Mouse (Mus musculus): ENCODE data around the gene Chst11.

The Chst11 gene

DNA sequence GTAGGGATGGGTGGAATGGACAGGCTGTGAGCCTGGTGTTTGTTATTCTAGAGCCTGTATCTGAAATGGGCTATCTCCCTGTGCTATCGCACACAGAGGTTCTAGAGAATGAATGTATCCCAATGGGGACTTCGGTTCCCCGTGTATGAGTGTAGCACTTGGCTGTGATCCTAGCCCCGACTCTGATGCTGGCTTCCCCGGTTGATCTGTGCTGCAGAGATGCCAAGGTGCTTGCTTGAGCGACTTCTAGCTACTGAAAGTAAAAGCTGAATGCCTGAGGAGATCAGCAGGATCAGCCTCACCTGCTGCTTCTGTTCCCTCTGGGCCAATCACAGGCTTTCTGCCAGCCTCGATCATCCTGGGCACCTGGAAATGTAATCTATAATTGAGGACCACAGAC, 91.5 kb downstream of the Chst11 start:
- DNase-seq (ENCODE audit: low spot score in 2 of 2): no peak

DNA sequence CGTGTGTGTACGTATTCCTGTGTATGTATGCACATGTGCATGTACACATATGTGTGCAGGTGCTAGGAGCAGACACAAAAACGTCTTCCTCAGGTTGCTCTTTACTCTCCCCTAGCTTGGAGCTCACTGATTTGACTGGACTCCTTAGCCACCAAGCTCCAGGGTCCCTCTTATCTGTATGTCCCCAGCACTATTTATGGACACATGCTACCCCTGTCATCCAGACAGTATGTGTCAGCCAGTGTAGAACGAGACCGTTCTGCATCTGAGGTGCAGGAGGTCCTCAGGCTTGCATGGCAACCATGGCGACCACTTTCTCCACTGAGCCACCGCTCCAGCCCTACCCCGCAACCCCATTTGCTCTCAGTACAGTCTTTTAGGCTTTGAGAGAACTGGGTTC, 93.4 kb downstream of the Chst11 start:
- DNase-seq (ENCODE audit: low spot score in 2 of 2): no peak

DNA sequence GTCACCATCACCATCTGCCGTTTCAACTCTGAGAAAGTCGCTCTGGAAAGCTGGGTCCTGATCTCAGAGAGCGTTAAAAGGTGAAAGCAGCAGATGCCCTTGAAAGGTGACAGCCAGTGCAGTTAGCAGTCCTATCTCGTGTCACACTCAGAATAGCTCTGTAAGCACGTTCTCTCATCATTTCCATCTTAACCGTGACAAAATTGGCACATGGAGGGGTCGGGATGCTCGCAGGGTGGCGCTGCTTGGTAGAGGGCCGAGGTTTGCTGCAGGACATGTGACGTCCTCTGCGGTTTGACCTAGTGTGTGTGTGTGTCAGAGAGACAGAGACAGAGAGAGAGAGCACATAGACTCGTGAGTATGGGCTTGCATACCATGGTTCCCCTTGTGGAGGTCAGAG, 94.5 kb downstream of the Chst11 start:
- DNase-seq (ENCODE audit: low spot score in 2 of 2): no peak

DNA sequence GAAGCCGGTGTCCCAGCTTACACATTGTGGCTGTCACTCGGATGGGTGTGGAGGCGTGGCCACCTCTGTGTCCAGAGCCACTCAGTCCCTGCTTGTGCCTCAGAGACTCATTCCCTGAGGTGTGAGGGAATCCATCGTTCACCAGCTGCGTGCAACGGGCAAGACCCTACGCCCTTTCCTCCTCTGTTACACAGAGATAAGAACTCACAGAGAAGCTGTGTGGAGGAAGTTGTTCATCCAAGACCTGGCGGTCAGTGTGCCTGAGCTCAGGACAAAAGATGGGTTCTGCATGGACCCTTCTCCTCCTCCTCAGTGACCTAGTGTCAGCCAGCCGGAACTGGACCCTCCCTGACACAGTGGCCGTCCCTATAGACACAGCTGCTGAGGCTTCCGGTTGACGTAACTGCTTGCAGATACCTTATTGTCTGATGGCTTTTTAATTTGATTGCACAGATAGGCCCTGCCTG, 95.0 kb downstream of the Chst11 start:
- no peak for DNase-seq (ENCODE audit: low spot score in 2 of 2)

DNA sequence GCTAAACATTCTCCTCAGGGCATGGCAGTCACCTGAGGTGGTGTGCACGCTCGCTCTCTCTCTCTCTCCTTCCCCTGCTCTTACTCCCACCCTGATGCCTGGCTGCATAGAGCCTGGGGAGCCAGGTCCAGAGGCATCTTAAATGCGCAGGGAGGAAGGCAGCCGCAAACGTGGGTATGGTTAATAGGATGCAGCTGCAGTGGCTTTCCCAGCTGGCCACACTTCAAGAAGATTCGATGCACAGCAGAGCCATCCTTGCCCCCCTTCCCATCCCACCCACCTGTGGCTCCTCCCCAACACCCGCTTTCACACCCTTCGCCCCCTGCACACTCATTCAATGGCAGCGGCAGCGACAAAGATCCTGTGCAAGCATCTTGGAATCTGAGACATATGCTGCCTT, 95.6 kb downstream of the Chst11 start:
- no peak for DNase-seq (ENCODE audit: low spot score in 2 of 2)

DNA sequence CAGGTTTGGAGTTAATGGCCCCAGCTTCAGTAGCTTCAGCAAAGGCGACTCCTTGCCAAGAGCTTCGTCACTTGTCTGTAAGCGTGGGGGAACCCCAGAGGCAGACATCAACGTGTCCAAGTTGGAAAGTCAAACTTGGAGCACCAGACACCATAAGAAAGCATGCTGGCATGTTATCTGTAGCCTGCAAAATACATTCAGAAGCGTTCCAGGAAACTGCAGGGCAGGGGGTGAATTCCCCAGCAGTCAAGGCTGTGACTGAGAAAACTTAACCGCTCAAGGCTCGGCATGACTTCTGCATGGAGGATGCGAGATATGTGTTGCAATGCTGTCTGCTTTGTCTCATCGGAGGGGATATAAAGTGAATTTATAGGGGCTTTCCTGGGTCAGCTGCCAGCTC, 98.6 kb downstream of the Chst11 start:
- no peak for DNase-seq (ENCODE audit: low spot score in 2 of 2)

DNA sequence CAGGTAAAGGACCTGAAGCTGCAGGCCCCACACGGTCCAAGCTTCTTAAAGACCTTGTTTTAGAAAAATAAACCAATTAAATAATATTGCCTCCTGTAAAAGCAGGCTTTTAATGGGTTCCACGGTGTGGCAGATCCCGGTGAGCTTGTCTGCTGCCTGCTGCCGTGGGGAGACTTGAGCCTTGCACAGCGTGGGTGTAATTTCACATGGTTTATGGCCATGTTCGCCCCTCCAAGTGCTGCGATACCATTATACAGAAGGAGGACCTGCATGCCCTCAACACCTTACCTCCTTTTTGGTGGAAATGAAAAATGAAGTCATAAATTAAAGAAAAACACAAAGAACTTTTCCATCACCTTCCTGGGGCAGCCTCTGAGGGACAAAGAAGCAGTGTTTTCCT, 103.0 kb downstream of the Chst11 start:
- no peak for DNase-seq (ENCODE audit: low spot score in 2 of 2)

DNA sequence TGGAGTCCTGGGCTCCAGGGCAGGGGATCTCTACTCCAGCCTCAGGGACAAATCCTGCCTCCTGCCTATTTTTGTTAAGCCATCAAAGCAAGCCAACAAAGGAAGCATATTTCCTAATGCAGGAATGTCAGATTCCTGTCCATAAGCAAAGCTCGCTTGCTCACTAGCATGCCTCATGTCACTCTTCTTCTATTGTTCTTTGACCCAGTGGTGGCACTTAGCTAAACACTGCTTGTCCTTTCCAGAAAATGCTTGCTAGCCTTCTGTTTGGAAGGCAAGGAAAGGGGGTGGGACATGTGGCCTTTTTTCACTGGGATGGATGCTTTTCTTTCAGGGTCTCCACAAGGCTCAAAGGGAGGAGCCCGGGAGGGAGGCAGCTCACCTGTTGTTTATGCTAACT, 103.5 kb downstream of the Chst11 start:
- no peak for DNase-seq (ENCODE audit: low spot score in 2 of 2)

DNA sequence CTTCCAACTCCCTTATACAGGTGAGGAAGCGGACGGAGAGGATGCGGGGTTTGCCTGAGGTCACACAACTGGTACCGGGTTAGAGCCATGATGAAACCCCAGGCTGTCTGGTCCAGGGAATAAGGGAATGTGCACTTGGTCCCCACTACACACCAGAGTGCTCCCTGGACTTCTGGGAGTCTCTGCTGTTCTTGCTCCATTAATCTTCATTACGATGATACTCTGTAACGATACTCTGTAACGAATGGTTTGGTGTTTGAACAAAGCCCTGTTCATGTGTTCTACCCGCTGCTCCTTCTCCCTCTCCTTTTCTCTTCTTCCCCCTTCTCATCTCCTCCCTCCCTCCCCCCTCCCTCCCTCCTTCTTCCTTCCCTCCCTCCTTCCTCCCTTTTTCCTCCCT, 104.9 kb downstream of the Chst11 start:
- DNase-seq (ENCODE audit: low spot score in 2 of 2): no peak

DNA sequence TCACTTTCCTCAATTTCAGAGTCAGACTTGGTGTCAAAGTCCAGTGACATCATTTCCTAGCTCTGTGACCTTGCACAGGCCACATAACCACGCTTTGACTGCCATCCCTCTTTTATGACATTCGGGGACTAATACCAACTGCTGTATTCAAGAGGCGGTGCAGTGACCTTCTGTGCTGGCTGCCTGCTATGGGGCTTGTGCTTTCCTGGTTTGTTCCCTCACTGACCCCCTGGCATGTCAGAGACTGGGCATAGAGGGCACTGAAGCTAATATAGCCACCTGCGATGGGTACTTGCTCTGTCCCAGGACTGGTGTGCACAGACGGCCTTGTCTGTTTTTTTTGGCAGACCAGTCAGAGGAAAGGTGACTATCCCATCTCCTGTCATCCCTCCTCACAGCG, 108.4 kb downstream of the Chst11 start:
- DNase-seq (ENCODE audit: low spot score in 2 of 2): no peak

DNA sequence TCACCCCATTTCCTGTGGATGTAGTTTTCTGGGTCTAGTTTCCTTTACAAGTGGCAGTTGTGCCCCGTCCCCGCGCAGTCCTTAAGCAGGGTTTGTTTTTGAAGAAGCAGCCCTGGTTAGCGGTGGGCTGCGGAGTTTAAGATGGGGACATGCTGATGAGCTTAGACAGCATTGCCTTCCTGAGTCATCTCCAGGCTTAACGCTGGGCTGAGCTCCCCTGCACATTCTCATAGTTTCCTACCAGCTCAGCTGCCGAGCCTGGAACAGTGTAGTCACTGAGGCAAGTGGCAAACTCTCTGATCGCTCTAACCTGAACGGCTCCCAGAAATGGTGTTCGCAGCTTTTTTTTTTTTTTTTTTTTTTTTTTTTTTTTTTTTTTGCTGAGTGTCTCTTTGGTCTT, 109.0 kb downstream of the Chst11 start:
- DNase-seq (ENCODE audit: low spot score in 2 of 2): no peak

DNA sequence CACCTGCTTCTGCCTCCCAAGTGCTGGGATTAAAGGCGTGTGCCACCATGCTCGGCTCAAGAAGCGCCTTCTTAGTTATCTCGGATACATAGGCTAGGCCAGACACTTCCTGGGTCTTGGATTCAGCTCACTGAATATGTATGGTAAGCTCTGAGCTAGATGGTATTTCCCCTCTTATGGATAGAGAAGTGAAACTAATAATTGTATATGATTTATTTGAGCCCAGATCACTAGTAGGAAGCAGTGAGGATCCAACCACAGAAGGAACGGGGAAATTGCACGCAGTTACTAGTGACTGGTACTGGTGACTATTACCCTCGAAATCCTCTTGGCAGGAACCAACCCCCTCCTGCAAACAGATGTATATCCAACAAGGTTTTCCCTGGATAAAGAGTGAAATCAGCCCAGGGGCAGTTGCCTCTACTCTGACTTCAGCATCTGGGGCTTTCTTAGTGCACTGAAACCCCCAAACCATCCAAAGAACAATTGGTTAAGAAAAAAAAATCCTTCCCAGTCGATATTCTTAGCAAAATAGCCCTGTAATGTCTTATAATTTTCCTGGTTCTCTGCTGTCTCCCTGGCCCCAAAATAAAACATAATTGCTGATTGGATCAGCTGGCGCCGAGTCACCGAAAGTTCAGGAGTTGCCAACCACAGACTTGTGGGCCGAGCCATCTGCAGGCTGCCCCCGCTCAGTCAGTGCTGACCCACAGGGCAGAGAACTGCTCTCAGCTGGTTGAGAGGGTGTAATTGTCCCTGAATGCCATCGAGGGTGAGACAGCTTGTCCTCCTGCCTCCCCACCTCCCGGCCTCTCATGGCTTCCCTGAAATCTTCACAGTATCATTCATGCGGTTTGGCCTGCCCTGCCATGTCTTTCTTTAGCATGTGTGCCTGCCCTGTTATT, 109.8 kb downstream of the Chst11 start:
- DNase-seq (ENCODE audit: low spot score in 2 of 2): no peak

DNA sequence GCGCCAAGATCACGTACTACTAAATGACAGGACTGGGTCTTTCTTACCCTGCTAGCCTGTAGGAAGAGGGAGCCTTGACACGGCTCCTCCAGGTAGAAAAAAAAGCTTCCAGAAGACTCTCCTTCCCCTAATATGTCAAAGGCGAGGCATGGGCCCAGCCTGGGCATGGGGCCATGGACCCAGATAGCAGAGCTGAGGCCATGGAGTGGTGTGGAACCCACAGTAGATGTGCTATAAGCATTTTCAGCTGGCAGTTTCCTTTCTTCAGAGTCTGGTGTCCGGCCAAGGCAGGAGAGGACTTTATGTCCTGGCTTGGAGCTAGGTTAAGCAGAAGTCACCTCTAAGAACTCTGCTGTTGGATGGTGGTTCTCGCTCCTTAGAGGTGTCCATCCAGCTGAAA, 111.0 kb downstream of the Chst11 start:
- DNase-seq (ENCODE audit: low spot score in 2 of 2): no peak

DNA sequence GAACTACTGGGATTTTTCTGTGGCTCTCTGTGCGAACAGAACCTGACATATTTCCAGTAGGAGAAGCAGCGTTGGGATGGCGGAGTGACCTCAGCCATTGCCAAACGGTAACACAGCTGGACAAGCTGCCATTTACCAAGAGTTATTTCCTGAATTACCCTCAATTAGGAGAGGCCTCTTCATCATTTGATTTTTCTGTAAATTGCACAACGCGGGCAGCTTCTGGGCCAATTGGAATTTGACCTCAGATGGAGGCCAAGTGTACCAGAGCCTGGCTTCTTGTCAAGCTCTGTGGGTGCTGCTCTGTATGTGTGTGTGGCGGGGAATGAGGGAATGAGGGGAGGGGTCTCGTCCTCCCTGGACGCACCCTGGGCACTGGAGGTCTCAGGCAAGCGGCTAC, 113.6 kb downstream of the Chst11 start:
- DNase-seq (ENCODE audit: low spot score in 2 of 2): no peak

DNA sequence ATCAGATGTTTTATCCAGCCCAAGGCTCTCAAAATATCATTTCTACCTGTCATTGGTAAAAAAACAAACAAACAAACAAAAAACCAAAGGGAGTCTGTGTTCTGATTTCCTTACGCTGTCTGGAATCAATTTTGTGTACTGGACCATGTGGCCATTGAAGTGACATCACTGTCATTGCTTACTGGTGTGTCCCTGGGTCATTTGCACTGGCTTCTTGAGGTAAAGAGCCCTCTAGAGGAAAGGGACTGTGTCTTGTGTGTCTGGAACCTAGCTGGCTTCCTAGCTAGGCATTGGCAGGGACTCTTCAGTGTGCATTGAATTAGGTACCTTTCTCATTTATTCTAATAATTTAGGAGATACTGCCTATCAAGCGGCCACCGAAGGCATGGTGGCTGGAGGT, 114.4 kb downstream of the Chst11 start:
- no peak for DNase-seq (ENCODE audit: low spot score in 2 of 2)

DNA sequence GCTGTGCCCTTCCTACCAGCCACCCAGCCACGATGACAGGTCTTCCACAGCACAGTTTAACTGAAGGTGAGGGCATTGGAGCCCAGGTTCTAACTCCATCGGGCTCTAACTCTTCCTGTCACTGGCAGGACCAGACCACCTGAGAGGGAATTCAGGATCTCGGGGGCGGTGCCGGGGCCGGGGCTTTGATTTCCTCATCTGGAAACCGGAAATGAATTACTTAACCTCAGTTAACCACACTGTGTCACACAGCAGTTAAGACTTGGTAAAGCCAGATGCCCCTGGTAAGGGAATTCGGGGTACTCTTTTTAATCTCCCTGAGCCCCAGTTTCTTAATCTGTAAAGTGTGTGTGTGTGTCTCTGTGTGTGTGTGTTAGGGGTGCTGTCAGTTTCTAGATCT, 115.6 kb downstream of the Chst11 start:
- DNase-seq (ENCODE audit: low spot score in 2 of 2): no peak

DNA sequence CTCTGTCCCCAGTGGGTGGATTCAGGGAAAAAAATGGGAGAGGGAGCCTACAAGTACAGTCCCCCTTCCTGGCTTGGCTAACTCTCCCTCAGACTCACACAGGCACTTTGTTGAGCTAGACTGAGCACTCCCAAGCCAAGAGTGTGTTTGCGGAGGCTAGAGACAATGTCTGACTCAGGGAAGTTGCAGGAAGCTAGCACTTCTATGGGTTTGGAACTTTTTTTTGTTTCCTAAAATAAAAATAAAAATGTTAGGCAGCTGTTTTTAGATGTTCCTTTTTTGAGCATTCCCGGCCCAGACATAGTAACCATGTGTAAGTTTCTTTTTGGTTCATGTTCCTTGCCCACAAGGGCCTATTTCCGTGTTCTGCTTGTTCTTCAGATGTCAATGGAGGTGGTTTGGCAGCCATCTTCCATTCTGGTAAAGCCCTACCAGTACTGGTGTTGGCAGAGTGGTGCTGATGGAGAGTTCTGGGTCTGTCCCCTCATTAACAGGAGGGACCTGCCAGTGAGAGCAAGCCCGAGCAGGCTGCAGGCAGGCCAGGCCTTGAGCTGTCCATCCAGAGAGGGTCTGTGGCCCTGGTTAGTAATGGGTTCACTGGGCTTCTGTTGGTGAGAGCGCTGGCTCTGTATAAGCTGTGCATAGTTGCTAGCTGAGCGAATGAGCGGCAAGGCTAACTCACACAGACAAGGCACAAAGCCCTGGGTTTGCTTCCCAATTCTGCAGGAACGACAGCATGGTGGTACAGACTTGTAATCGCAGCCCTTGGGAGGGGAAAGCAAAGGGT, 116.3 kb downstream of the Chst11 start:
- no peak for DNase-seq (ENCODE audit: low spot score in 2 of 2)

DNA sequence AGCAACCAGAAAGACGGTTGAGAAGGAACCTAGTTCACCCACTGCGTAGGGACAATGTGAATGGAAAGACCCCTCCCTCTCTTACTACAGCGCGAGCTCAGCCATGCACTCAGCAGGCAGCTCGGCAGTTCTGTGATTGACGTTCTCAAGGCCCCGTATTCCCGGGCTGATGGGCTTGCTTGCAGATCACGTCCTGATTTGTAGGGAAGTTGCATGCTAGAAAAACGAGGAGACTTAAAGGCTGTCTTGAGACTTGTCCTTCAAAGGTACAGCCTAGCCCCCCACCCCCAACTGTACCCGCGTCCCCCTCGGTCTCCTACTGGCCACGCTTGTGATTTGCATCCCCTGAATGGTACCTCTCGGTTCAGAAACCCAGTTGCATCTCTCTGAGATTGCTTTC, 117.4 kb downstream of the Chst11 start:
- no peak for DNase-seq (ENCODE audit: low spot score in 2 of 2)

DNA sequence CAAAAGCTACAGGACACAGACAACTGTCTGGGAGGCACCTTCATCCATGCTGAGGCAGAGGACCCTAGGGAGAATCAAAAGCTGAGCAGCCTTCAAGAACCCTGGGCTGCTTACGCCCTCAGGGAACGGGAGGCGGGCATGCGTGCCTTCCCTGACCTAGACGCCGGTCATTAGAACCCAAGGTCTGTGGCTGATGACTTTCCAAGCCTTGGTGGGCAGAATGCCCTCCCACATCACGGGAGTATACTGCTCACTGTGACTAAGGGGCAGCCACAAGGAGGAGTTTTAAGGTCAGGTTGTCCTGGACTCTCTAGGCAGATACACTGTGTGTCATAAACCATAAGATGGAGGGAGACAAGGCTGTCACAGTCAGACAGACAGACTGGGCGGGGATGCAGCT, 118.9 kb downstream of the Chst11 start:
- DNase-seq (ENCODE audit: low spot score in 2 of 2): no peak

DNA sequence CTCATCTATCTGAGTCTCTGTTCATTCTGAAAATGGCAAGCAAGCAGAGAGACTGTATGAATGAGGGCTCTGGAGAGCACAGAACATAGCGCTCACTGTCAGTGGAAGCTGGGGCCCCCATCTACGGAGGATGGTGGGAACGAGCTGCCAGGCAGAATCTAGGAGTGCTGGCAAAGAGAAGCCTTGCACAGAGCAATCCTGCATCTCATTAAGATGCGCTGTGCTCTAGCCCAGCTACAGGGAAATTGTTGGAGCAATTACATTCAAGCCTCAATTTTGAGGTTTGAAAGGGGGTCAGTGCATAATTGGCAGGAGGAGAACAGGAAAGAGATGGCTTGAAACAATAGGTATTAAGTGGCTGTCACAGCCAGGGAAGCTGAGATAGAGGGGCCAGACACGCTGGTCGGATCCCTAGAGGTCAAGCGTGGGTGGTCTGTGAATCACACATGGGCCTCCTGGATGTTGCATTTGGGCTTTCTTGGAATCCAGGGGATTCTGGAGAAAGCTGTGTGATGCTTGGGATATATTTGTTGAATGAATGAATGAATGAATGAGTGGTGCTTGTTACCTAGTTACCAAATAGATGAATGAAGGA, 121.0 kb downstream of the Chst11 start:
- DNase-seq (ENCODE audit: low spot score in 2 of 2): no peak

DNA sequence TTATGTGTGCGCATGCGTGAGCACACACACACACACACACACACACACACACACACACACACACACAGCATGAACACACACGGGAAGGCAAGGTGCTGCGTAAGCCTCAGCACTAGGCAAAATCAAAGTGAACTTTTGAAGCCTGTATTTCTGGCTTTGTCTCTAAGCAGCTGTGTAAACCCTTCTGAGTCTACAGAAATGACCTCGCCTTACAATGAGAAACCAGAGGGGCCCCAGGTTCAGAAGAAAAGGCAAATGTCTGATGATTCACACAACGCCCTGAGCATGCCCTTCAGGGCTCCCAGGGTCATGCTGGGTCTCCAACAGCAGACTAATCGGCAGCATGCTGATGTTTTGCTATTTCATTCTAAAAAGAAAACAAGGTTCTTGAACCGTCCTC, 122.1 kb downstream of the Chst11 start:
- no peak for DNase-seq (ENCODE audit: low spot score in 2 of 2)

DNA sequence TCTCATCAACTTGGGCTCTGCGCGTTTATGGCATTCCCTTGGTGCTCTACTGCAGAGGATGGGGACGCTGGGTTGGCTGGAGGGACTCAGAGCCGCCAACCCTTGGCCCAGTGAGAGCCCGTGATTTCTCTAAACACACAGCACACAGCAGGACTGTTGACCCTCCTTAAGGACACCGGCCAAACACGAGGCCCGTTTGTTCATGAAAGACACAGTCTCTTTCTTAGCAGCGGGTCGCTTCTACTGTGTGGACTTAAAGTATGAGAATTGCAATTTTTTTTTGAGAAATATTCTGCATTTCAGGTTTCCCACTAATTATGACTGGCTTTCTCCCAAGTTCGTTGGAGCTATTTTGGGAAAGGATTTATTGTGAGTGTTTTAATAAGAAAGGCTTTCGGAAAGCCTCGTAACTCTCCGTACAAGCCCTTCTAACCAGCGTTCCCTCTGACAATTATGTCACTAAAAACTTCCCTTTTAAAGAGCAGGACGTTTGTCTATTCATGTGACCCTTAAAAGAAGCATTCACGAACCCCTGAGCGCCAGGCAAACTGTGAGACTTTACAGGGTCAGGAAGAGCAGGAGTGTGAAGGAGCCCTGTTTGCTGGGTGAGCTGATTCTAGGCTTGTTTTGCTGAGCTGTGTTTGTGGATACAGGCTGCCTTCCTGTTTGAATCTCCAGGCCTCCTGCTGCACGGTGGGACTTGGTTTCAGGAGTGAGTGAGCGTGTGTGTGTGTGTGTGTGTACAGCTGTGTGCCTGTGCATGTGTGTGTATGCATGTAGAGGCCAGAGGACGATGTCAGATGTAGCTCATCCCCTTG, 122.8 kb downstream of the Chst11 start:
- DNase-seq (ENCODE audit: low spot score in 2 of 2): no peak

All from spleen, postnatal 10 days (tissue).